Mouse (Mus musculus) urinary bladder, postnatal 25 days (tissue): Measurements from ENCODE around the gene Irak4.

Source experiments
- DNase-seq: peaks from one replicate; pipeline ENCODE4 v3.0.0; 2022; ENCODE audit warnings: low spot score

Gene Irak4

DNA sequence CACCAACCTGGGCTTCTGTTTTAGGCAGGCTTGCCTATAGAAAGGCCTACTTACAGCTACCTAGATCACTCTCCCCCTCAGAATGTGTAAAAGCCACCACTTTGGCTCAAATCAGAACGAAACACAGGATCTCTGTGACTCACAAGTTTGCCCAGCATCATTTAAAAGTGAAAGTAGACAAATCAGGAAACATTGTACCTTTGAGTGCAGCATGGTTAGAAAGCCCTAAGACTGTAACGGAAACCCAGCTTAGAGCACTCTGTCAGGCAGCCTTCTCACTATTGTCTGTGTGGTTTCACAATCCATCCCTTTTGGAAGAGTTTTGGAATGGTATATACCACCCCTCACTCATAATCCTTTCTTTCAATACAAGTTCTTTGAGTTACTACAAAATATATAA, 21.5 kb downstream of the Irak4 start:
- DNase-seq, result no peak

DNA sequence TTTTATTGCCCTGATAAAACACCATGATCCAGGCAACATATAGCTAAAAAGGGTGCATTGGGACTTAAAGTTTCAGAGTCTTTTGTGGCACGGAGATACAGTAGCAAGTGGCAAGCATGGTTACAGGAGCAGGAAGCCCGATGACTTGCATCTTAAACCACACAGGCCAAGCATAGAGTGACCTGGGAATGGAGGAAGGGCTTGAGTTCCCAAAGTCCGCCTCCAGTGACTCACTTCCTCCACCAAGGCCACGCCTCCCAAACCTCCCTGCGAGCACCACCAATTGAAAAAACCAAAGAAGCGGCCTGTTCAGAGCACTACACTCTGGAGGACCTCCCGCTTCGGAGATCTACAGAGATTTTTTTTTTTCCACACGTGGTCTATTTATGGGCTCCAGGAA, 22.4 kb downstream of the Irak4 start:
- no peak for DNase-seq

DNA sequence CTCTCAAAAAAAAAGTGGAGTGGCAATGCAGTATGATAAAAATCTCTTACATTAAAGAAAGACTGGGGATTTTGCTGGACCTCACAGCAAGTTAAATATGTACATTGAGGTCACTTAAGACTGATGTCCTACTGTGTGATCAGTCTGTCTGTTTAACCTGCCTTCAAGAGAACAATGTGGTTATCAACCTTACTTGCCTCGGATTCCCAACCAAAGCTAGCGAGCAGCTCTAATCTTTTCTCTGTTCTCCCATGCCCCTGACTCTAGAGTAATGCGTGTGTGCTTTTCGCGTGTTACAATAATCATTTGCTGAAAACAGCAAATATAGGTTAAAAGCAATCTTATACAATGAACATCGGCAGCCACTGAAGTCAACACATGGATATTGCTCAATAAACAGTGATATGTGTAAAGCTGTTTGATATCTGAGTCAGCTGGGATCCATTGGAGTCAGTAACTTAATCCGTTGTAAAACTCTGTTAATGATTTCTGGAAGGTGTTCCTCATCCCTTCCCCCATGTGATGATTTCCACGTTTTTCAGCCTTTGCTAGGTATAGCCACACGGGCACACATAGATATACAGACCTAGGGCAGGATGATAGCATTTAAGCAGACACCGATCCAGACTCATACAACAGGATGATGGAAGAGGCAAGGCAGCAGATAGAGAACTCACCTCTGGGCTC, 25.2 kb downstream of the Irak4 start:
- no peak for DNase-seq

DNA sequence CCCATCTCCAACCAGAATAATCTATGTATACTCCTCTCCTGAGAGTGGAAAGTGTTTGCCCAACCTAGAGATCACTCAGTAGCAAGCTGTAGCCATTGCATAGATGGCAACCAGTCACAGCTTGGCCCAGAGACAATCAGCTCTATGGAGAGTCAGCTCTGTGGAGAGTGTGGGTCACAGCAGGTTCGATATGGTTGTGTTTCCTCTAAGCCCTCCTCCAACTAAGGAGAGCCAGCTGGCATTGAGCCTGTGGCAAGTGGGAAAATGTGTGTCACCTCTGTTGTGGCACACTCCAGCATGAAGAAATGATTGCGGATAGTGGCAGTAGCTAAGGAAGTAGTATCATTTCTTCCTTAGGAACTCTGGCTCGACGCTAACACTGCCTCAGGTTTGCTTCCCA, 28.1 kb downstream of the Irak4 start:
- DNase-seq, result no peak

DNA sequence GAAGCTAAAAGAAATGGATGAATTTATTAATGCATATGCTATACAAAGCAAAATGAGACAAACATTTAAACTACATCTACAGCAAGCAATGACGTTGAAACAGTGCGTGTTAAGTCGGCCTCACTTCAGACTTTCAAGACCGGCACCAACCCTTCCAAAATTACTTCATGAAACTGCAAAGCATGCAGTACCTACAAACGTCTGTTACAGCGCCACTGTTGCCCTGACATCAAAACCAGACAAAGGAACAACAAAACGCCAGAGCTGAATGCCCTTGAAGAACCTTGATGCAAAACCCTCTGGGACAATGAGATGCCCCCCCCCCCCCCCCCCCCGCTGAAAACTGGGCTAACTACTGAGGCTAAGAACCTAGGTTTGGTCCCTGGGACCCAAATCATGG, 29.3 kb downstream of the Irak4 start:
- no peak for DNase-seq

DNA sequence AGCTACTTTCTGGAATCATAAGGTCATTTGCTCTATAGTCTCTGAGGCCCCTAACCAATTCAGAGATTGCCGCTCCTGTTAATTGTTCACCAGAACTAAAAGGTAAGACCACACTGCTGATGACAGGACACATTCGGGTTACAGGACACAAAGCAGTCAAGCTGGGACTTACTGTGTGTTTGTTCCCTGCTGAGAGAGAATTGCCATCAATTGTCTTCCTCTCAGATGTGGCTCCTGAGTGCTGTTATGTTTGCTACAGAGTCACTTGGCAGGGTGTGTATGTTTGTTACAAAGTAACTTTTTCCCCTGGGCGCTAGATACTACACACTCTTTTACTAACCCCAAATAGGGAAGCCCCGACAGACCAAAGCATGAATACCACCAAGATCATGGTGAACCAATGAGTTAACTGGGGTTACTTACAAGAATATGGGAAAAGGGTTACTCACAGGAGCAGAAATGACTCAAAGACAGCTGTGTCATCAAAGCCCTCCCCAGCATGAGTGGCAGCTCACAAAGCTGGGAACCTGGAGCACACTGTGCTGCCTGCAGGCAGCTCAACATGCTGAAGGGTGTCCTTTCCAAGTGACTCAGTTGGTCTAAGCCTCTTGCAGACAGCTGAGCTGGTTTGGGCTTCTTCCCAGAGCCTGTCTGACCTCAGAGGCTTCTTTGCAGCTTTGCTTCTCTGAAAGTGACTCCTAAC, 31.3 kb downstream of the Irak4 start:
- DNase-seq, result no peak

DNA sequence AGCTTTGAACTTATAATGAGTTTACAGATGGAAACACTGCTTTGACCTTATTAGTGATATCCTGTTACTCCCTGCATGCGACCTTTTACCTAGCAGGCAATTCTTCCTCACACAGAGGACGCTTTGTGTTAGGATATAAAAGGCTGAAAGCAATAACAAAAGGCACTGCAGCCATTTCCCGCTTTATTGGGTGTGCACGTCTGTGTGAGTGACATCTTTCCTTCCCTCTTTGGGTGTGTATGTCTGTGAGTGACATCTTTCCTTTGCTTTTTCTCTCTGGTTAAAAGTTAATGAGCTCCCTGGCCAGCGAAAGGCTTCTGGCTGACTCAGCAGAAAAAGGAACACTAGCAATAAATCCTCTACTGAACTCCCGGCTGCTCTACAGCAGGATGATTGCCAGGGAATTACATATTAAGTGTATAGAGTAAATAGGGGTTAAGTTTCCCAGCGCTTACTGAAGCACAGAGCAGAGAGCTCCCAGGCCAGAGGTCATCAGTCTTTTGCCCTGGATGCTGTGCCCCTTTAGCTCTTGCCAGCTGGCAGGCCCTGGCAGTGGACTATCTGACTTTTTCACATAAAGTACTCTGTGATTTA, 38.7 kb downstream of the Irak4 start:
- DNase-seq, result no peak

DNA sequence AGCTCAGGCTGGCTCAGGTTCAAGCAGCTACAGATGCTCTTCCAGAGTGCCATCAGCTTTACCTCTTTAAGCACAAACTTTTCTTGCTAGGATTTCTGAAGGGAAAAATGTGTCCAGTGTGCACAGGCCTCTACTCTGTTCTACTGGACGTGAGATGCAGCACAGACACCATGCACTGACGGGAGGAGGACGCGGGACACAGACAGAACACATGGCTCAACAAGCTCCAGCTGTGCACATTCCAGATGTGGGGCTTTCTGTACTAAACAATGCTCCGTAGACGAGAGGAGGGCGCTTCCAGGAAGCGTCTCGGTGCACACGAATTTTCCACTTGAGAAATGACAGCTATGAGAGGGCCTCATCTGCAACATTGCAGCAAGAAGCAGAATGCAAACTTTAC, 39.7 kb downstream of the Irak4 start:
- DNase-seq, result no peak

DNA sequence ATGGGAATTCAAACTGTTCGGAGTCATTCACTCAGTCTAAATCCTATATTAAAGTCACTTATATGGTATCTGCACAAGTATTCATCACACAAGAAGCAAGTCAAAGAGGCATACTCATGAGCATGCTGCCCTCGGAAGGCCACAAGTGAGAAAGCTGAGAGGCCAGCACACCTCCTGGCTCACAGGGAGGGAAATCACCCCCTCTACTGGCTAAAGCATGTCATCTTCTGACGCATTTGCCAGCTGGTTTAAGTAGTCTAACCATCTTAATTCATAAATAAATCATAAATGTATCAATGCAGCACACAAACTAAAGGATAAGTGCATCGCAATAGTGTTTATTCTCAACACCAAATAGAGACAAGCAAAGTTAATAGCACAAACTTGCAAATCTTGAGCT, 41.3 kb downstream of the Irak4 start:
- DNase-seq, result no peak

DNA sequence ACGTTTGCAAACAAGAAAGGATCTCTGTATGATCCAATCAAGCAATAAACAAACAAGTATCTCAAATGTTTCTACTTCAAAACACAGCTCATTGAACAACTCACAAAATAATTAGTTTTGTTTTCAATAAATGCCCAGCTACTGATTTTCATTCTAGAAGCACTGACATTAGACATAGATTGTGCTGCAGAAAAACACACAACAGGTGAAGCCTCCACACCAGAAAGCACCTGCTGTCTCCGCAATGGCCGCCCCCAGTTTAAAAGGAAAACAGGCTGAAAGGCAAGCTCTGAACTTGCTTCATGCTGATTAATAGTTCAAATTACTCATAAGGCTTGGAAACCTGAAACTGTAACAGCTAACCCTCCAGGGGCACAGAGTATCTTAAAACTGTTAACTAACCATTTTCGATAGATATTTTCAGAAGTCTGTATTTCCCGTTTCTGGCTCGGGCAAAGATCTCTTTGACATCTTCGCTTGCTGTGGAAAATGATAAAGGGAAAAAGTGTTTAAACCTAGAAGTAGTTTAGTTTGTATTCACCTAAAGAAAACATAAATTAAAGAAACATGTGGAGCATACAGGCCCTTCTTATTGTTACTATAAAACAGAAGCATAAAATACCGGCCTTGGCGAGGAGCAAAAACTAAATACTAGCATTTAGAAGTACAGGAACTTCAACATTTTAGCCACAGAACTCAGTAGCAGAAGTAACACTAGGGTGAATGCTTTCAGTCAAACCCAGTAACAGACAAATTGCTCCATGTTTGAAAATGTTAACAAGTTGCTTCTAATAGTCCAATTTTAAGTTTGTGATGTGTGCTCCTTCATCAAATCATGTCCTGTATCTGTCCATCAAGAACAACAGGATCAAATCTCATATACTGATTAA, 44.6 kb downstream of the Irak4 start:
- DNase-seq, result no peak

DNA sequence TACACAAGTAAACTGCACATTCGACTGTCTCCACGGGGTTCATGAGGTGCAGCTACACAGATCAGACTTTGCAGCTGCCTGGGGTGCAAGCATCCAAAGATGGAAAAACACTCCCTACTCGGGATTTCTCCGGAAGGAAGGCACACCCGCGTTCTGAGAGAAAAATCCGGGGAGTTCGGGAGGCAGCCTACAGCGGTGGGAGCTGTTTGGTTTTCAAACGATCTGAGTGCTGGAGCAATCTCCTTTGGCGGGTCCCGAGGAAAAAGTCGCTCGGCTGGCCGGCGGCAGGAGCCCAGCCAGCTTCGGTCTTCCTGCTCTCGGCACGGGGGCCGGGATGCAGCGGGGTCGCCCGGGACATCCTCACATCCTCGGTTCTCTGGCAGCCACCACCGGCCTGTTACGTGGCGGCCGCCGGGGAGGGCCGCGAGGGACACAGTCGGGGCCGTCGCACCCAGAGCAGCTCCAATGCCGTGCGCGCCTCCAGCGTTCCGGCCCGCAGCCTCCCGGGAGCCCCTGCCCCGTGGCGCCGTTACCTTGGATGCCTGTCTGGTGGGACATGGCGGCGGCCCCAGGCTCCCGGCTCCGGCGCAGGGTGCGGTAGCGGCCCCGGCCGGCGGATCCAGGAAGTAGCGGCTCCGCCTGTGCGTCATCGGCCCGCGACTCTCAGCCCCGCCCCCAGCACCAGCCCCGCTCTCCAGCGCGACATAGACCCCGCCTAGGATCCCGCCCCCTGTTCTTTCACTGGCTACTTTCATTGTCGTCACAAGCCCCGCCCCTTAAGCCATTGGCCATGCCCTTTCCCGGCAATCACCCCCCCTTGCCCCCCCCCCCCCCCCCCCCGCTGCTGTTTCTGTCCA, 46.0 kb downstream of the Irak4 start, which contains the start of gene Twf1:
Gene Twf1 (minus strand): TSS at position 671 of the 857 bp plus-strand sequence.
- DNase-seq, result peak; percentile 99

DNA sequence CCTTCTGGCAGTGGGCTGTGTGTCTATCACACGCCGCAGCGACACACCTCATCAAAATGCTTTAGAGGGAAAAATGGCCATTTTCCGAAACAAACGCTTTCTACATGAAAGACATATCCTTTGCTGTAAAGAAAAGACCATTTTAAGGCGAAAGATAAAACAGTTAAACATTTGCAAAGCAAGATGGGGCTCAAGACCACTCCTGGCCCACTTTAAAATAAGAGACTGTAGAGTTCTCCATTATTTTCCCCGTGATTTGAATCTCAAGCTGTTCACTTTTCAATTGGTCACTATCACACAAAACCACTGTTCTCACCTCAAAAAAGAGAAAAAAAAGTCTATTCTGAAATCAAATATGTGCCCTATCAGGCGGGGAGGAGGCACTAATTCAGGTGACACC, 46.6 kb downstream of the Irak4 start:
- DNase-seq, result peak; percentile 1

DNA sequence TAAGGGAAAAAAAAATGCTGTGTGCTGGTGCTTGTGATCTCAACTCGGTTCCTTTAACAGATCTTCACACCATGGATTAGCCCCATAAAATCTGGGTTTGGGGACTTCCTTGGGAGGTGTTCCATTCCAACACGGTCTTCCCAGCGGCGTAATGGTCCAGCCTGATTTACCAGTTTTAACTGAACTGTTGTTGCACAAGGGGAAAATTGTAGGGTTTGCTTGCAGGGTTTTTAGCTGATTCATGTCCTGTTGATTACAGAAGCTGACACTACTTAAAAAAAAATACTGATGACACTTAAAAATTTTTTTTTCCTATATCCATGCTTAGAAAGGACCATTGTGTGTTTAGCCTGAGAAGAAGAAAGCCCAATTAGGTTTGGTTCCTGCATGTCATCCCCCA, 47.9 kb downstream of the Irak4 start:
- DNase-seq, result no peak

DNA sequence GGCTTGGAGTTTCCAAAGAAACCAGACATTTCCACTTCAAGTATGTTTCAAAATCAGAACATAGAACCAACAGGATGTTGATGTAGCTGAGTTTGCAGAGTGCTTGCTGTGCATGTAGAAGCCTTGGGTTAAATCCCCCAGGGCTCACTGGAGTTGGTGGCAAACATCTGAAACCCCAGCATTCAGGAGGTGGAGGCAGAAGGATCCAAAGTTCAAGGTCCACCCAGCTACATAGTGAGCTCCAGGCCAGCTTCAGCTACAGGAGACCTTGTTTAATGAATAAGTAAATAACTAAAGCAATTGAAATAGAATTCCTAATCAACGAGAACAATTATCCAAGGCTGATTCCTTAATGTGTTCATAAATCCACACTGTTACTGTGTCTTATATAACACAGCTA, 50.1 kb downstream of the Irak4 start:
- no peak for DNase-seq

DNA sequence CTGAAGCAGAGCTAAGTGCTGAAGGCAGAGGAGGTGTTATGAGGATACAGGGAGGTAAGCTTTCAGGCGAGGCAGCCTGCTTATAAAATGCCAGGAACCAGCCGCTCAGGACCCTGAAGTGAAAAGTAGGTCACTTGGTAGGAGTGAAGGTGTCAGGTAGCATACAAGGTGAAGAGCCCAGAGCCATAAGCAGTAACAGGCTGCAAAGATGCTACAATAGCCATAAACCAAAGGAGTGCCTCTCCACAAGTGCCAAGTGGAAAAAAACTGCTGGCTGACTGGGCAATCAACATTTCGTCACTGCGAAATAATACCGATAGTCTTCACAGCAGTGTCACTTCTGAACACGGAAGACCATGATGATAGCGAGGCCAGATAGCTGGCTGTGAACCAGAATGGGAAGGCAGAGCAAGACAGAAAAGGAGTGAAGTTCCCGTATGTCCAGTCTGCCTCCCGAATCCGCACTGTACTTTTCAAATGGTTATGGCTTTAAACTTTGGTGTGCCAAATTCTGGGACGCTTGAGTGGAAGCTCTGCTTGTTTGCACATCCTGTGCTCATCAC, 56.8 kb downstream of the Irak4 start:
- DNase-seq, result no peak

DNA sequence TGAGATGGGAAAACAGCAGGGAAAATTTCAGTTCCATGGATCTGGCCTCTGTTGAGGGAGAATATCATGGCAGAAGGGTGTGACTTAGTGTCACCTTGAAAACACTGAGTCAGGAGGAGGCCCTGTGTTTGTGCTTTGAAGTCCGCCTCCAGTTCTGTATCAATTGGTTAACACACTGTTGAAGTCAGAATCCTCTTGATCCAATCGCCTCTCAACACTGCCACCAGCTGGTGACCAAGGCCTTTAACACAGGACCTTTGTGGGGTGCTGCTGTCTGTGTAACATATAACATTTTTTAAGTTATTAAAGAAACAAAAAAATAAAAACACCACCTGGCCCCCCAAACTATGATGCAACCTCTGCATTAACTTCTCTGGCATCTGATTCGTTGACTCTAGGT, 57.9 kb downstream of the Irak4 start:
- peak; percentile 53 for DNase-seq

DNA sequence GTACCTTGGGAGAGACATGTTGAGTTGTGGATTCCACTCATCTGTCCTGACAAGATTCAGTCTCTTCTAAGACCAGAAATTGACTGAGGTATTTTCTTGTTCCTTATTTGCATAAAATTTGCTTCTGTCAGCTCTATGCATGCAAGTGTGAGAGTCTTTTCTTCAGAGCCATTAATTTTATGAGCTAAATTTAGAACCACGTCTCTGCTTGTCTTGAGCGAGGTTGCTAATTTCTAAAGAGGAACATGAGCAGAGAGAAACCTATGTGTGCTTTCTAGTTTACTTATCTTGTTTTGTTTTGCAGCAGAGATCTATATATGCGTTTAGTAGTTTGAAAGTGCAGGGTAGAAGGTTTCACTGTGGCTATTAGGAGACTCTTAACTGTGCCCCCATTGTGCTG, 59.0 kb downstream of the Irak4 start:
- no peak for DNase-seq

DNA sequence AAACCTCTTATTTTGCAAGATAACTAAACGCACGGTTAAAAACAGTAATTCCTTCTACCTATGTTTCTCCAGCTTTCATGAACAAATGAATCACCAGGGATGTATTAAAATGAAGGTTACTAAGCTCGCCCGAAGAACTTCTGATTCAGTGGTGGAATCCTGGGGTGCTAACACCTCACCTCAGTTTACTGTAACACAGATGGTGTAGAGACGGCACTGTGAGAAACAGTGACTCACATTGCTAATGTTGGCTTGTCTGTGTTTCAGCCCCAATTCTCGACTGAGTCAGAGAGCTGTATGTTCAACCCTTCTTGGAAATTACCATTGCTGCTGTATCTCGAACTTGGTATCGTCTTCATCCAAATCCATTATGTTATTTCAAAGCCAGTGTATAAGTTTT, 64.3 kb downstream of the Irak4 start:
- no peak for DNase-seq

DNA sequence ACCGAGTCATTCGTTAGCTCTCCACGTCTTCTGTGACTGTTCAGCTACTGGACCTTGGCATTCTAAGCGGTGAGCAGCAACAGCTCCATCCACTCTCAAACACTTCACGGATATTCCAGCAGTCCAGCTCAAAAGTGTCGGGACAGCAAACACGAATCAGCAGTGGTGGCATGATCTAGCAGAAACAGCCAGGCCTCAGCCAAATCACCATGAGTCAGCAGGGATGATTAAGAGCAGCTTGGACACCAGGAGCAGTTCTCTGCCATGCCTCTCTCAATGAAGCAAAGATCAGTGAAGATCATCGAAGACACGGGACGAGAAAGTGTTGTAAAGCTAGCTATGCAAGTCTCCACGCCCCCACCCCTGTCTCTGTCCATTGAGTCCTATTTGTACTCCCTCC, 72.6 kb downstream of the Irak4 start:
- DNase-seq, result no peak

DNA sequence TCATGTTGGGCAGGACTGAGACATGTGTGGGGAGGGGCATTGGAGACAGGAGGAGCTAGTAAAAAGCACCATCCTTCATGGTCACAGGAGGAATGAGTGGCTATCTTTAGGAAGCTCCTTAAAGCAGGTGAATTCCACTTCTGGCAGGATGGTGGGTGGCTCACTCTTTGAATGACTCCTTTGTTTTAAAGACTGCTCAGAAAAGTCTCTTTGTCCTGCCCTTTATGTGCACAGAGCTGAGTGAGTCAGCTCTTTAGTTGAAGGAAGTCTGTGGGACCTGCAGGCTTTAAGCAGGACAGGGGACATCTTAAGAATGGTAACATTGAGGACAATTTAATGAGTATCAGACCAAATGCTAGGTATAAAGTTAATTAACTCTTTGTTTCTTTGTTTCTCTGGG, 77.5 kb downstream of the Irak4 start:
- DNase-seq, result no peak

DNA sequence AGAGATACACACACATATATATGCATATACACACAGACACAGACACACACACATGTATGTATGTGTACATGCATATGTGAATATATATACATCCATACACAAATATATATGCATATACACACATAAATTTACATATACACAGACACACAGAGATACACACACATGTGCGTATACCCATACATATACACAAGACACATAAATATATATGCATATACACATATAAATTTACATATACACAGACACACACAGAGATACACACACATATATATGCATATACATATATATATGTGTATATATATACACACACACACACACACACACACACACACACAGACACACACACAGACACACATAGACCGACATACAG, 85.0 kb downstream of the Irak4 start:
- no peak for DNase-seq
